Mouse (Mus musculus): ENCODE measurements around the gene Zfc3h1. TPM values are rescaled to one million over a fixed set of nuclear protein-coding genes. Genes with fewer than 3 reads are reported as not detected.

The Zfc3h1 gene
- polyA plus RNA-seq, 1 experiment from 2014 or later = 25.5 TPM

DNA sequence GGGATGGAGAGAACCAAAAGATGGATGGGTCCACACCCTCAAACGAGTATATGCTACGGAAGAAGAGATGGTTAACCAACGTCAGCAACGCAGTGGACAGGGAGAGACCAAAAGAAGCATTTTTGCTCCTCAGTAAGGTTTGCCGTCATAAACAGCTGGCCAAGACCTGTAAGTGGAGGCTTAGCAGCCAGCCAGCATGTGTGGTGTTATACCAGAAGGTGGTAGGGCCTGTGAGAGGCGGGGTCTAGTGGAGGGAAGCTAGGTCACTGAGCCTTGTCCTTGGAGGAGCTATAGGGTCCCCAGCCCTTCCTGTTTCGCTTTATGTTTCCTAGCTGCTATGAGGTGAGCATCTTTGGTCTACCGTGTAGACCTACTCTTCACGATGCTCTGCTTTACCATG is 91.7 kb downstream of the Zfc3h1 start:
- DNase-seq (ENCODE audit: low spot score) (no peak), ATAC-seq (ENCODE audit: insufficient read depth, low FRiP score, low TSS enrichment) (no peak)
- Histone ChIP-seq H3K4me2 (ENCODE audit: low read depth) (no peak overlapping the region), H3K4me3 (ENCODE audit: low read depth, low read length) (no peak overlapping the region), H3K9ac (ENCODE audit: low read length) (no peak overlapping the region), H3K36me3 (ENCODE audit: control insufficient read depth, insufficient read depth, low read length) (no peaks in the 10 kb centered on the region), H3K9me3 (ENCODE audit: control insufficient read depth, low read length) (no peaks in the 10 kb centered on the region), H3K27ac (ENCODE audit: low read depth, low read length) (no peak overlapping the region), H3K4me1 (ENCODE audit: control insufficient read depth, insufficient read depth, low read length) (peaks cover 4% of the 10 kb centered on the region; the same call in 1 of the 2 replicates), H3K27me3 (ENCODE audit: control insufficient read depth, insufficient read depth, low read length) (no peaks in the 10 kb centered on the region)
- 88% methylated on average over 9 of the region's 9 CpGs for WGBS

DNA sequence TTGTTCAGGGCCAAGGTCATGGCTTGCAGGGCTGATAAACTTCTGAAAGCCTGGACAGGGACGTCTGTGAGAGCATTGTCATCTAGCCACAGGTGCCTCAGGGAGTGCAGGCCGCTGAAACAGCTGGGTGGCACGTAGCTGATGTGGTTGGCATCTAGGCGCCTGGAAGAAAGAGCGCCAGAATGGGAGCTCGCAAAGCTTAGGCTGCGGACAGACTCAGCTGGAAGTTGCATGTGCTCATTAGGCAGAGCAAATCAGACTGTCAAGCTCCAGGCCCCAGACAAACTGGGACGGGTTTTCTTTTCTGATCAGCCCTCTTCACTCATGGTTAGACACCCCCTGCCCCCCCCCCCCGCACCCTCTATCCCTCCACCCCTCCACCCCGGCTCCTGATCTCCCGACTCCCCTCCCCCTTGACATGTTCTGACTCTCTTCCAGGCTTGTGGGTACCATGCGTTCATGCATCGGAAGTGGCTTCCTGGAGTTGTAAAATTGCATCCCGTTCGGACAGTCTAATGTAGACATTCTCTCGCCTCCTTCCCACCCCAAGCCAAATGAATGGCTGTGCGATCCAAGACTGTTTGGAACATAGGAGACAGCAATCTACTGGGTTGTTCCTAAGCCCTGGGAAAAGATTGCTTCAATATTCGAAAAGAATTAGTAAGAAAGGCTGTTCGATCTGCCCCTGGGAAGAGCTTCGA is 93.8 kb downstream of the Zfc3h1 start:
- WGBS = 28% methylated on average over 20 of the region's 20 CpGs
- no peak overlapping the region for H3K4me3 ChIP-seq (ENCODE audit: low read depth, low read length)
- no peaks in the 10 kb centered on the region for H3K27me3 ChIP-seq (ENCODE audit: control insufficient read depth, insufficient read depth, low read length)
- peak overlapping the region; percentile 27 for H3K4me2 ChIP-seq (ENCODE audit: low read depth)
- H3K36me3 ChIP-seq (ENCODE audit: control insufficient read depth, insufficient read depth, low read length) = no peaks in the 10 kb centered on the region
- no peak overlapping the region for H3K9ac ChIP-seq (ENCODE audit: low read length)
- peaks cover 4% of the 10 kb centered on the region; the same call in 1 of the 2 replicates for H3K4me1 ChIP-seq (ENCODE audit: control insufficient read depth, insufficient read depth, low read length)
- no peak overlapping the region for H3K27ac ChIP-seq (ENCODE audit: low read depth, low read length)
- no peaks in the 10 kb centered on the region for H3K9me3 ChIP-seq (ENCODE audit: control insufficient read depth, low read length)
- peak; percentile 49 for DNase-seq (ENCODE audit: low spot score)
- ATAC-seq (ENCODE audit: insufficient read depth, low FRiP score, low TSS enrichment) = peak; percentile 62; the same call in 1 of the 2 replicates

Other genes starting within 250 kb of the Zfc3h1 start
- 0.11 and 0.32 TPM in 2 replicates for gene Tph2, start 199.9 kb upstream of the Zfc3h1 start, polyA plus RNA-seq (2014; fragmentation: Nextera tagmentation; extraction: Ambion mirVana)
- gene Tbc1d15, start 133.5 kb upstream of the Zfc3h1 start, polyA plus RNA-seq (2014; fragmentation: Nextera tagmentation; extraction: Ambion mirVana) = 56.0 and 60.6 TPM in 2 replicates
- 19.2 and 19.8 TPM in 2 replicates for gene Rab21, start 69.4 kb upstream of the Zfc3h1 start, polyA plus RNA-seq (2014; fragmentation: Nextera tagmentation; extraction: Ambion mirVana)
- 36.7 and 39.7 TPM in 2 replicates for gene Tmem19, start 22.5 kb upstream of the Zfc3h1 start, polyA plus RNA-seq (2014; fragmentation: Nextera tagmentation; extraction: Ambion mirVana)
- gene Thap2, start 516 bp upstream of the Zfc3h1 start, polyA plus RNA-seq (2014; fragmentation: Nextera tagmentation; extraction: Ambion mirVana) = 22.9 and 24.3 TPM in 2 replicates
- gene A930009A15Rik, start 185.0 kb downstream of the Zfc3h1 start, polyA plus RNA-seq (2014; fragmentation: Nextera tagmentation; extraction: Ambion mirVana) = 0.49 TPM in 1 of 2 replicates, not detected in the other
- 6.0 and 7.4 TPM in 2 replicates for gene Lgr5, start 202.8 kb downstream of the Zfc3h1 start, polyA plus RNA-seq (2014; fragmentation: Nextera tagmentation; extraction: Ambion mirVana)